Mouse (Mus musculus) small intestine, adult 2 months (tissue): ENCODE results near the gene Foxb1. TPM values are rescaled to one million over a fixed set of nuclear protein-coding genes. Genes with fewer than 3 reads are reported as not detected.

Source experiments
- H3K27ac ChIP-seq: fragments of 200-500 bp; 2 replicates; pipeline ENCODE4 v1.5.1; 2012; ENCODE audit warnings: low read depth, low read length, control low read depth, inconsistent platforms; ENCODE audit not compliant: insufficient read depth
- H3K27me3 ChIP-seq: fragments of 200-500 bp; 2 replicates; pipeline ENCODE4 v1.6.1; 2012; ENCODE audit warnings: mild to moderate bottlenecking, moderate library complexity, low read length, inconsistent platforms; ENCODE audit not compliant: control insufficient read depth, insufficient read depth
- H3K36me3 ChIP-seq: fragments of 200-500 bp; 2 replicates; pipeline ENCODE4 v1.6.1; 2012; ENCODE audit warnings: mild to moderate bottlenecking, low read length, control low read depth, inconsistent platforms; ENCODE audit not compliant: control insufficient read depth, insufficient read depth
- H3K4me1 ChIP-seq: fragments of 200-500 bp; 2 replicates; pipeline ENCODE4 v1.6.1; 2012; ENCODE audit warnings: low read length, inconsistent platforms, mixed read lengths; ENCODE audit not compliant: control insufficient read depth, insufficient read depth, insufficient read length
- H3K4me3 ChIP-seq: fragments of 200-500 bp; 2 replicates; pipeline ENCODE4 v1.5.1; 2012; ENCODE audit warnings: low read depth, mild to moderate bottlenecking, control low read depth, inconsistent platforms, low read length, moderate library complexity
- CTCF ChIP-seq: fragments of 200-500 bp; IDR thresholded peaks from 2 replicates; pipeline ENCODE4 v1.5.1; 2012; ENCODE audit warnings: low read depth, mild to moderate bottlenecking, control low read depth, inconsistent platforms, low read length, moderate library complexity, mixed read lengths; ENCODE audit not compliant: insufficient replicate concordance, insufficient read length; ENCODE audit errors: extremely low read depth
- POLR2A ChIP-seq: fragments of 200-500 bp; IDR thresholded peaks from 2 replicates; pipeline ENCODE4 v1.6.1; 2012; ENCODE audit warnings: low read depth, mild to moderate bottlenecking, control low read depth, inconsistent platforms, low read length, moderate library complexity
- WGBS: fragments of 180-500 bp; shearing (Covaris S2); methylation state at CpG from one replicate; pipeline ENCODE4 v1.1.7; 2018; 5-methylcytosine and 5-hydroxymethylcytosine counted together
- polyA plus RNA-seq: library from polyadenylated mRNA; depleted of rRNA; stranded (reverse); fragments of >200 nt; gene quantifications from 2 replicates; pipeline ENCODE4 v1.2.3, GENCODE M21; 2012; rRNA removed

The Foxb1 gene
- polyA plus RNA-seq, 1 experiment = not detected

DNA sequence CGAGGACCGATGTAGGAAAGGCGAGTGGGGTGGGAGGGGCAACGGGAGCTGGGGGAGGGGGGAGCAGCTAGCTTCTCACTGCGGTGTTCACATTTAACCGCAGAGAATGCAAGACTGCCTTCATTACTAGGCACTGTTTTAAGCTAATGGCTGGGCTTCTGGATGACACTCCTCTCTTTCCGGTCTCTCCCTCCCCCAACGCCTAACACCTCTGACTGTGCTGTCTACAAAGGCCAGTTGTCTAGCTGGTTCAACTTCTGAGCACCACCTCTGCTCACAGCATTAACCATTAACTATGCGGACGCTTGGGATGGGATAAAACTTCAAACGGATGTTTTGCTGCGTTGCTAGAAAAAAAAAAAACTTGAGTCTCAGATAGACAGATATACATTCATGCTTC is 45.3 kb downstream of the Foxb1 start:
- Histone ChIP-seq H3K36me3 (no peaks in the 10 kb centered on the region), H3K27ac (no peak overlapping the region), H3K4me3 (no peak overlapping the region), H3K27me3 (peaks cover 2% of the 10 kb centered on the region; the same call in 1 of the 2 replicates), H3K4me1 (no peaks in the 10 kb centered on the region)
- TF ChIP-seq POLR2A (no peak), CTCF (no peak)
- WGBS = 17% methylated on average over 12 of the region's 12 CpGs

DNA sequence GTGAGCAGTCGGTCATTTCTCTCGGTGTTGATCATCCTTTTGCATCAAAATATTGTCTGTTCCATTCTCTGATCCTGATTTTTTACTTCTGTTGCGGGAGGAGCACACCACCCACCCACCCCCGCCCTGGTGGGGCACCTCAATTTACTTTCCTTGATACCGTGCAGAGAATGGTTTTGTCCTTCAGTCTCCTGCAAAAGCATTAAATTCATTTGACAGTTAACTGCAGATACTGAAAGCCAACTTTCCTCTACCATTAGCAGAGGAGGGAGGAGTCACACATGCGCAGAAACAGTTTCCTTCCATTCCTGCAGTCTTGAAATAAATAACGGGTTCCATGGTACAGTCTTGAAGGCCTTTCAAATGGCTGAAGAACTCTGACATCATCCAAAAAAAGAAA is 46.4 kb downstream of the Foxb1 start:
- no peak for TF ChIP-seq POLR2A
- no peak for TF ChIP-seq CTCF
- 71% methylated on average over 7 of the region's 7 CpGs for WGBS
- Histone ChIP-seq H3K36me3 (no peaks in the 10 kb centered on the region), H3K27me3 (peaks cover 2% of the 10 kb centered on the region; the same call in 1 of the 2 replicates), H3K4me1 (no peaks in the 10 kb centered on the region), H3K27ac (no peak overlapping the region), H3K4me3 (no peak overlapping the region)

GRCm38 (mm10) chr9:69713577-69714327 is 47.0 kb downstream of the Foxb1 start:
- no peak for TF ChIP-seq POLR2A
- TF ChIP-seq CTCF = no peak
- WGBS = 74% methylated on average over 18 of the region's 18 CpGs

DNA sequence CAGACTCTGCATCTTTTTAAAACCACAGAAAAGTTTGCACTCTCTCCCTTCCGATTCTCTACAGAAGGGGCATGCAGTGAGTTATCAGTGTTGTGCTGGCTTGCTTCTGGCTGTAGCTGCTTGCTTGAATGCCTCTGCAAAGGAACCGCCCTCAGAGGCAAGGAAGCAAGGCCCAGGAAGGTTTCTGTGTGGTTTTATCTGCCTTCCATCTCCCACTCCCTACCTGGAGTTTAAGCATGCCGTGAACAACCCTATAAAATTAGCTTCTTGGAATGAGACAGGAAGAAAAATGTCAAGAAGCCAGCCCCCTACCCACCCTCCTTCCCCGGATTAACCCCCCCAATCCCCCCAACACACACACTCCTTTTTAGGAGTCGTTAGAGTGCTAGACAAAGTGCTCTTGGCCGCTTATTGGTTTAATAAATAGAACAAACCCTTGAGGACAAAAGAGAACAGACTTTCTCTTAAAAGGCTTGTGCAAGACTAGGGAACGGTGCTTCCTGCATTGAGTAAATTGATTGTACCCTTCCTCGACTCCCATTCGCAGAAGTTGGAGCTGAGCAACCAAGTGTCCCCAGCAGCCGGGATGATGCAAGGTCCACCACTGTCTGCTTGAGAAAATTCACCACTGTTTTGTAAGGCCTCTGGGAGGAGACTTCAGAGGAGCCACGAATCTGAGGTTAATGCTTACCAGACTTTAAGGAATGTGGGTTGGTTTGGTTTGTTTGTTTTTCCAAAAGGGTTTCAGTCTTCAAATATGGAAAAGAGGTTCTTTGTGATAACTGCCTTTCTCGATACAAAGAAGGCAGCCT is 47.8 kb downstream of the Foxb1 start:
- TF ChIP-seq CTCF (no peak), POLR2A (no peak)
- no peak overlapping the region for H3K4me3 ChIP-seq
- H3K27ac ChIP-seq = no peak overlapping the region
- WGBS = 45% methylated on average over 12 of the region's 12 CpGs
- H3K4me1 ChIP-seq = no peaks in the 10 kb centered on the region
- no peaks in the 10 kb centered on the region for H3K36me3 ChIP-seq
- H3K27me3 ChIP-seq = peaks cover 2% of the 10 kb centered on the region; the same call in 1 of the 2 replicates

More at GRCm38 (mm10) chr9:69713577-69714327, 47.0 kb downstream of the Foxb1 start:
- Histone ChIP-seq H3K4me3 (no peak overlapping the region), H3K36me3 (no peaks in the 10 kb centered on the region), H3K27ac (no peak overlapping the region), H3K27me3 (peaks cover 2% of the 10 kb centered on the region; the same call in 1 of the 2 replicates), H3K4me1 (no peaks in the 10 kb centered on the region)

Other genes with a start within 250 kb of the Foxb1 start
- 4.1 and 5.7 TPM in 2 replicates for gene Bnip2, start 228.5 kb upstream of the Foxb1 start, polyA plus RNA-seq